ENCODE assay signal across 8 mouse cellular contexts in the genomic region with DNA sequence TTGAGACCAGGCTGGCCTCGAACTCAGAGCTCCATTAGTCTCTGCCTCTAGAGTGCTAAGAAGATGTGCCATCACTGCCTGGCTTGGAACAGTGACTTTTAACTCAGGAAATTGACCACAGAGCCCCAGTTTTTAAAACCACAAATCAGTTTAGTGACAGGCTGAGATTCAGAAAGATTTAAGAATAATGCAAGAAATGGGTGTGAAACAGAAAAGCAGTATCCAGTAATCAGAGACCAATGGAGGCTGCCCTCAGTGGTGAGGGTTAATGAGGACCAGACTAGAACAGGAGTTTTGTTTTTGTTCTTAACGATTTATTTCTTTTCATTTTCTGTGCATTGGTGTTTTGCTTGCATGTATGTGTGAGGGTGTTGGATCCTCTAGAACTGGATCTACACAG. TPM values are rescaled to one million over a fixed set of nuclear protein-coding genes. Genes with fewer than 3 reads are reported as not detected.
DNase-seq lines count a peak whose midpoint lies in the region; ATAC-seq and TF ChIP-seq lines count a peak whose summit lies in the region.

No protein-coding gene starts in this region.

- no peak for ATAC-seq in kidney, postnatal 0 days (replicated peaks; ENCODE audit: low FRiP score, low read depth)
- no peak for ATAC-seq in hindbrain, embryonic 16.5 days
- no peak for ATAC-seq in midbrain, postnatal 0 days (ENCODE audit: low FRiP score)

- 72% methylated on average over 2 of the region's 2 CpGs for WGBS in kidney, postnatal 0 days
- WGBS in embryonic facial prominence, embryonic 10.5 days = 67% methylated on average over 2 of the region's 2 CpGs
- WGBS in hindbrain, embryonic 16.5 days = 82% methylated on average over 2 of the region's 2 CpGs
- 80% methylated on average over 2 of the region's 2 CpGs for WGBS in midbrain, postnatal 0 days

- 0 out of 2 replicates have a peak, but pooled peaks cover 4% of the 10 kb centered on the region for H3K4me1 ChIP-seq in kidney, postnatal 0 days (replicated peaks; ENCODE audit: insufficient read depth, low read length)
- peaks cover 19% of the 10 kb centered on the region for H3K4me1 ChIP-seq in embryonic facial prominence, embryonic 10.5 days
- peaks cover 11% of the 10 kb centered on the region for H3K4me1 ChIP-seq in hindbrain, embryonic 16.5 days (ENCODE audit: control insufficient read depth, insufficient read depth, low read depth, low read length)
- H3K4me1 ChIP-seq in midbrain, postnatal 0 days (ENCODE audit: insufficient read depth, low read length) = peaks cover 3% of the 10 kb centered on the region; the same call in 1 of the 2 replicates

- H3K27ac ChIP-seq in kidney, postnatal 0 days = peak overlapping the region; percentile 99
- H3K27ac ChIP-seq in embryonic facial prominence, embryonic 10.5 days (replicated peaks) = peak overlapping the region; percentile 96
- peak overlapping the region; percentile 78 for H3K27ac ChIP-seq in hindbrain, embryonic 16.5 days (ENCODE audit: low read depth, low read length)
- peak overlapping the region; percentile 85; the same call in 1 of the 2 replicates for H3K27ac ChIP-seq in midbrain, postnatal 0 days (ENCODE audit: low read depth, low read length)

- peaks cover 6% of the 10 kb centered on the region; the same call in 1 of the 2 replicates for H3K36me3 ChIP-seq in kidney, postnatal 0 days (ENCODE audit: insufficient read depth, low read length)
- peaks cover 27% of the 10 kb centered on the region for H3K36me3 ChIP-seq in embryonic facial prominence, embryonic 10.5 days (replicated peaks)
- H3K36me3 ChIP-seq in hindbrain, embryonic 16.5 days (ENCODE audit: control insufficient read depth, insufficient read depth, low read length) = peaks cover 4% of the 10 kb centered on the region; the same call in 1 of the 2 replicates
- no peaks in the 10 kb centered on the region for H3K36me3 ChIP-seq in midbrain, postnatal 0 days (ENCODE audit: insufficient read depth, low read length)

- H3K9ac ChIP-seq in kidney, postnatal 0 days (ENCODE audit: low read depth, low read length) = peak overlapping the region; percentile 88; the same call in 1 of the 2 replicates
- no peak overlapping the region; the same call in 1 of the 2 replicates for H3K9ac ChIP-seq in hindbrain, embryonic 16.5 days (ENCODE audit: low read depth, low read length)
- H3K9ac ChIP-seq in midbrain, postnatal 0 days (replicated peaks; ENCODE audit: low read length, poor library complexity, severe bottlenecking) = 0 out of 2 replicates have a peak overlapping the region, but pooled peaks have one; percentile 69

- H3K4me3 ChIP-seq in kidney, postnatal 0 days (replicated peaks; ENCODE audit: low read depth, low read length) = no peak overlapping the region
- H3K4me3 ChIP-seq in embryonic facial prominence, embryonic 10.5 days = peak overlapping the region; percentile 80
- H3K4me3 ChIP-seq in hindbrain, embryonic 16.5 days (ENCODE audit: low read length) = no peak overlapping the region; the same call in 1 of the 2 replicates
- H3K4me3 ChIP-seq in midbrain, postnatal 0 days (ENCODE audit: low read depth, low read length) = peak overlapping the region; percentile 59; the same call in 1 of the 2 replicates

- H3K9me3 ChIP-seq in kidney, postnatal 0 days (replicated peaks; ENCODE audit: low read length) = no peaks in the 10 kb centered on the region
- H3K9me3 ChIP-seq in embryonic facial prominence, embryonic 10.5 days = no peaks in the 10 kb centered on the region
- no peaks in the 10 kb centered on the region for H3K9me3 ChIP-seq in hindbrain, embryonic 16.5 days (ENCODE audit: control insufficient read depth, low read length)
- H3K9me3 ChIP-seq in midbrain, postnatal 0 days (ENCODE audit: low read length) = no peaks in the 10 kb centered on the region

- intact Hi-C loops in gastrocnemius, postnatal 36 days (cut with DNase I) = loop anchor here (5.0 kb wide), 1 partner anchor 37 kb away; no protein-coding TSS in a partner anchor

- peak overlapping the region; percentile 63; the same call in 1 of the 2 replicates for H3K4me2 ChIP-seq in kidney, postnatal 0 days (ENCODE audit: low read length)
- H3K4me2 ChIP-seq in hindbrain, embryonic 16.5 days (ENCODE audit: low read length) = peak overlapping the region; percentile 83
- H3K4me2 ChIP-seq in midbrain, postnatal 0 days (ENCODE audit: low read depth, low read length, poor library complexity, severe bottlenecking) = peak overlapping the region; percentile 63

- no peaks in the 10 kb centered on the region for H3K27me3 ChIP-seq in kidney, postnatal 0 days (ENCODE audit: insufficient read depth, low read length)
- H3K27me3 ChIP-seq in embryonic facial prominence, embryonic 10.5 days (replicated peaks; ENCODE audit: low read depth, poor library complexity, severe bottlenecking) = no peaks in the 10 kb centered on the region
- no peaks in the 10 kb centered on the region for H3K27me3 ChIP-seq in hindbrain, embryonic 16.5 days (replicated peaks; ENCODE audit: control insufficient read depth, insufficient read depth, low read length)
- no peaks in the 10 kb centered on the region for H3K27me3 ChIP-seq in midbrain, postnatal 0 days (ENCODE audit: insufficient read depth, low read length)

- no peak for TF ChIP-seq CTCF in kidney, postnatal 0 days (IDR thresholded peaks at IDR 0.05; ENCODE audit: low read depth)
- TF ChIP-seq CTCF in midbrain, postnatal 0 days (IDR thresholded peaks at IDR 0.05) = no peak

- no peak for DNase-seq in kidney, postnatal 0 days (ENCODE audit: low spot score)
- no peak for DNase-seq in kidney, adult 18-20 months
- no peak for DNase-seq in embryonic facial prominence, embryonic 10.5 days (ENCODE audit: low spot score)
- DNase-seq in midbrain, postnatal 0 days (ENCODE audit: low spot score) = no peak
- DNase-seq in left cerebral cortex, adult 11 months (ENCODE audit: low spot score) = no peak
- no peak for DNase-seq in gastrocnemius, postnatal 36 days
- no peak for DNase-seq in spleen, adult 12 weeks (ENCODE audit: low spot score)

RNA-seq across cellular contexts. Expression of a gene that starts 0.7 kb away (rescaled TPM):
- polyA plus RNA-seq in kidney, postnatal 0 days (2015; fragmentation: Nextera tagmentation; extraction: Ambion mirVana) = 2,101 and 2,104 TPM in 2 replicates
- 1,415 and 1,463 TPM in 2 replicates for polyA plus RNA-seq in embryonic facial prominence, embryonic 10.5 days (2016; fragmentation: Nextera tagmentation; extraction: Ambion mirVana)
- 466 and 468 TPM in 2 replicates for polyA plus RNA-seq in hindbrain, embryonic 16.5 days (2015; fragmentation: Nextera tagmentation; extraction: Ambion mirVana)
- total RNA-seq in midbrain, postnatal 0 days (2014; rRNA removed) = 171 and 207 TPM in 2 replicates
- polyA plus RNA-seq in midbrain, postnatal 0 days (2015; fragmentation: Nextera tagmentation; extraction: Ambion mirVana) = 546 and 551 TPM in 2 replicates
- 100 to 1,000 TPM; 190 to 226 TPM for total RNA-seq in gastrocnemius, postnatal 36 days (2021)

RNA-seq across cellular contexts. Expression of a gene that starts 23.5 kb away (rescaled TPM):
- 20.3 and 21.8 TPM in 2 replicates for polyA plus RNA-seq in kidney, postnatal 0 days (2015; fragmentation: Nextera tagmentation; extraction: Ambion mirVana)
- polyA plus RNA-seq in embryonic facial prominence, embryonic 10.5 days (2016; fragmentation: Nextera tagmentation; extraction: Ambion mirVana) = 39.8 and 40.8 TPM in 2 replicates
- polyA plus RNA-seq in hindbrain, embryonic 16.5 days (2015; fragmentation: Nextera tagmentation; extraction: Ambion mirVana) = 22.6 and 24.5 TPM in 2 replicates
- total RNA-seq in midbrain, postnatal 0 days (2014; rRNA removed) = 20.8 and 24.3 TPM in 2 replicates
- polyA plus RNA-seq in midbrain, postnatal 0 days (2015; fragmentation: Nextera tagmentation; extraction: Ambion mirVana) = 16.6 and 16.8 TPM in 2 replicates
- total RNA-seq in gastrocnemius, postnatal 36 days (2021) = 10 to 100 TPM; 30.3 to 32.5 TPM

RNA-seq across cellular contexts. Expression of a gene that starts 23.6 kb away (rescaled TPM):
- 24.5 and 25.8 TPM in 2 replicates for polyA plus RNA-seq in kidney, postnatal 0 days (2015; fragmentation: Nextera tagmentation; extraction: Ambion mirVana)
- 38.3 and 38.5 TPM in 2 replicates for polyA plus RNA-seq in embryonic facial prominence, embryonic 10.5 days (2016; fragmentation: Nextera tagmentation; extraction: Ambion mirVana)
- 8.0 and 11.2 TPM in 2 replicates for polyA plus RNA-seq in hindbrain, embryonic 16.5 days (2015; fragmentation: Nextera tagmentation; extraction: Ambion mirVana)
- total RNA-seq in midbrain, postnatal 0 days (2014; rRNA removed) = 10.3 and 10.9 TPM in 2 replicates
- polyA plus RNA-seq in midbrain, postnatal 0 days (2015; fragmentation: Nextera tagmentation; extraction: Ambion mirVana) = 4.7 and 5.4 TPM in 2 replicates
- total RNA-seq in gastrocnemius, postnatal 36 days (2021) = 1 to 10 TPM; 2.0 to 2.2 TPM

RNA-seq across cellular contexts. Expression of a gene that starts 33.2 kb away (rescaled TPM):
- 966 and 1,010 TPM in 2 replicates for polyA plus RNA-seq in kidney, postnatal 0 days (2015; fragmentation: Nextera tagmentation; extraction: Ambion mirVana)
- polyA plus RNA-seq in embryonic facial prominence, embryonic 10.5 days (2016; fragmentation: Nextera tagmentation; extraction: Ambion mirVana) = 644 and 663 TPM in 2 replicates
- 763 and 799 TPM in 2 replicates for polyA plus RNA-seq in hindbrain, embryonic 16.5 days (2015; fragmentation: Nextera tagmentation; extraction: Ambion mirVana)
- 475 and 495 TPM in 2 replicates for total RNA-seq in midbrain, postnatal 0 days (2014; rRNA removed)
- polyA plus RNA-seq in midbrain, postnatal 0 days (2015; fragmentation: Nextera tagmentation; extraction: Ambion mirVana) = 684 and 729 TPM in 2 replicates
- total RNA-seq in gastrocnemius, postnatal 36 days (2021) = 100 to 1,000 TPM; 169 to 180 TPM

RNA-seq across cellular contexts. Expression of a gene that starts 36.1 kb away (rescaled TPM):
- polyA plus RNA-seq in kidney, postnatal 0 days (2015; fragmentation: Nextera tagmentation; extraction: Ambion mirVana) = 8.0 and 8.3 TPM in 2 replicates
- 8.8 and 9.7 TPM in 2 replicates for polyA plus RNA-seq in embryonic facial prominence, embryonic 10.5 days (2016; fragmentation: Nextera tagmentation; extraction: Ambion mirVana)
- 3.0 and 3.1 TPM in 2 replicates for polyA plus RNA-seq in hindbrain, embryonic 16.5 days (2015; fragmentation: Nextera tagmentation; extraction: Ambion mirVana)
- total RNA-seq in midbrain, postnatal 0 days (2014; rRNA removed) = 0.77 and 2.5 TPM in 2 replicates
- 1.6 and 1.7 TPM in 2 replicates for polyA plus RNA-seq in midbrain, postnatal 0 days (2015; fragmentation: Nextera tagmentation; extraction: Ambion mirVana)
- 1 to 10 TPM; 1.7 to 2.0 TPM for total RNA-seq in gastrocnemius, postnatal 36 days (2021)

Comparison
In these comparisons a context has a peak if more than half of its experiments do, and no peak if none do; other contexts are left out.
1. H3K4me3 ChIP-seq: peak in embryonic facial prominence, embryonic 10.5 days (single experiment) and midbrain, postnatal 0 days (single experiment); none in kidney, postnatal 0 days (single experiment) and hindbrain, embryonic 16.5 days (single experiment).
2. Peak in every context shown above with its lines, with median percentiles within 50 percentile points of each other: H3K27ac ChIP-seq and H3K4me2 ChIP-seq.